7 mouse cellular contexts compared by ENCODE assay signal in the genomic region with DNA sequence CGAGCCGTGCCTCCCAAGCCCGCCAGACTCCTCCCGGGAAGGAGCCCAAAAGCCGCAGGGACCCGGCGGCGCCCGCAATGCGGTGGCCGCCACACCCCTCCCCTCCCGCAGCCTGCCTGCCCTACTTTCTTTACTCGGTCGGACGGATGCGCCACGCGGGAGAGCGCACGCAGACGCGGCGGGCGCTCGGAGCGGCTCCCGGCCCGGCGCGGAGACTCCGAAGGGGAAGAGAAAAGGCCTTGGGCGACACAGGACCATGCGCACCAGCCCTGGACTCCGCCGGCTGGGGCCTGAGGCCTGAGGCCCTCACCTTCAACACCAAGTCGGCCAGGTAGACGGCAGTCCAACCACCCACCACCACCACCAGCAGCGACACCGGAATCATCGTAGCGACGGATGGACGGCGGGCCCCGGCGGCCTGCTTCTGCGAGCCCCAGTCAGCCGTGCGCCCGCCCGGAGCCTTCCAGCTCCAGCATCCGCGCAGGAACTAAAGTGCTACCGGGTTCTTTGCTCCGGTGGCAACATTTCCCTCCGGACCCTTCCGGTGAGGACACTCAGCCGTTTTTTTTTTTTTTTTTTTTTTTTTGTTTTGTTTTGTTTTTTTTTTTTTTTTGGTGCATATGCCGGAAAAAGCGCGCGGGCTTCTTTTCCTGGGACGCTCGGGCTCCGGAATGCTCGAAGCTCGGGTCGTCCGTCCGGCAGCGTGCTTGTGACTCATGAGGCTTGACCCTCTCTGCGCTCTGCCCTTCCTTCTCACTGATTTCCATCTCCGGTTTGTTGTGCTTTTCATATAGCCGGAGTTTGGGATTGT. TPM values are rescaled to one million over a fixed set of nuclear protein-coding genes. Genes with fewer than 3 reads are reported as not detected.
A peak's percentile ranks its signal among the peaks of the same experiment; 100 is the strongest.
DNase-seq lines count a peak whose midpoint lies in the region; ATAC-seq lines count a peak whose summit lies in the region.

Gene Mbtps2 (minus strand): TSS at position 530 of the 811 bp plus-strand sequence.

- WGBS in limb, embryonic 10.5 days, result 11% methylated on average over 48 of the region's 74 CpGs
- 22% methylated on average over 67 of the region's 74 CpGs for WGBS in midbrain, embryonic 12.5 days

- no peaks in the 10 kb centered on the region for H3K9me3 ChIP-seq in limb, embryonic 10.5 days (replicated peaks)
- H3K9me3 ChIP-seq in midbrain, embryonic 12.5 days, result no peaks in the 10 kb centered on the region

- peak; percentile 82 for ATAC-seq in inflammation-experienced regulatory T-cells, adult 6 months
- ATAC-seq in midbrain, embryonic 12.5 days (ENCODE audit: low FRiP score, low read depth), result peak; percentile 82

- H3K9ac ChIP-seq in midbrain, embryonic 12.5 days (replicated peaks), result peak within 1 kb of the TSS; percentile 72

- peak; percentile 85 for DNase-seq in ZHBTc4 (ENCODE audit: low read depth, low spot score)
- peak; percentile 38 to 60 for DNase-seq in cerebellum, postnatal 4 days (ENCODE audit: low spot score in 2 of 2)
- DNase-seq in gastrocnemius, postnatal 10 days, result peak; percentile 53
- peak; percentile 69 for DNase-seq in limb, embryonic 10.5 days (ENCODE audit: low spot score)
- peak; percentile 44 for DNase-seq in skeletal muscle tissue, adult 2 months (ENCODE audit: low read depth, low spot score)

- peak within 1 kb of the TSS; percentile 68 for H3K4me3 ChIP-seq in limb, embryonic 10.5 days
- H3K4me3 ChIP-seq in midbrain, embryonic 12.5 days, result peak within 1 kb of the TSS; percentile 58

- peak within 1 kb of the TSS; percentile 51 for H3K4me2 ChIP-seq in midbrain, embryonic 12.5 days (replicated peaks)

- peaks cover 23% of the 10 kb centered on the region for H3K27me3 ChIP-seq in limb, embryonic 10.5 days (ENCODE audit: low read depth, poor library complexity, severe bottlenecking)
- H3K27me3 ChIP-seq in midbrain, embryonic 12.5 days, result peaks cover 11% of the 10 kb centered on the region

- no peaks in the 10 kb centered on the region for H3K36me3 ChIP-seq in limb, embryonic 10.5 days
- no peaks in the 10 kb centered on the region for H3K36me3 ChIP-seq in midbrain, embryonic 12.5 days

- peak within 1 kb of the TSS; percentile 95 for H3K27ac ChIP-seq in limb, embryonic 10.5 days
- H3K27ac ChIP-seq in midbrain, embryonic 12.5 days (replicated peaks), result peak within 1 kb of the TSS; percentile 80

- H3K4me1 ChIP-seq in limb, embryonic 10.5 days, result peaks cover 7% of the 10 kb centered on the region; the same call in 1 of the 2 replicates
- peaks cover 11% of the 10 kb centered on the region; the same call in 1 of the 2 replicates for H3K4me1 ChIP-seq in midbrain, embryonic 12.5 days

RNA-seq across cellular contexts. Expression of gene Mbtps2, which starts in this region (rescaled TPM):
- 10 to 100 TPM; 17.1 to 17.6 TPM for total RNA-seq in gastrocnemius, postnatal 10 days (2021)
- polyA plus RNA-seq in inflammation-experienced regulatory T-cells, adult 6 months (2017; shearing (Covaris generic)), result 10 to 100 TPM; 13.2 to 19.5 (median 18.1) TPM
- polyA plus RNA-seq in limb, embryonic 10.5 days (2016; fragmentation: Nextera tagmentation; extraction: Ambion mirVana), result 28.7 and 29.1 TPM in 2 replicates
- 23.0 and 24.4 TPM in 2 replicates for polyA plus RNA-seq in midbrain, embryonic 12.5 days (2016; fragmentation: Nextera tagmentation; extraction: Ambion mirVana)

Comparison
In these comparisons a context has a peak if more than half of its experiments do, and no peak if none do; other contexts are left out.
1. Peak in every context shown above with its lines: DNase-seq, ATAC-seq, H3K4me3 ChIP-seq and H3K27ac ChIP-seq.